Mouse (Mus musculus) cortical plate, adult 2 months (tissue): ENCODE results near the gene Uhrf2.

ENCODE experiments used
- CTCF ChIP-seq: fragments of 200-500 bp; IDR thresholded peaks from 2 replicates; pipeline ENCODE4 v1.5.1; 2011; ENCODE audit warnings: mild to moderate bottlenecking, control low read depth, low read length; ENCODE audit not compliant: insufficient read depth; ENCODE audit errors: extremely low read depth
- POLR2A ChIP-seq: fragments of 200-500 bp; IDR thresholded peaks from 2 replicates; pipeline ENCODE4 v1.6.1; 2011; ENCODE audit warnings: mild to moderate bottlenecking, low read length, control low read depth; ENCODE audit not compliant: insufficient read depth; ENCODE audit errors: extremely low read depth

GRCm38 (mm10) chr19:30109122-30109521 is 78.8 kb downstream of the Uhrf2 start:
- TF ChIP-seq CTCF (no peak), POLR2A (no peak)
